Mouse (Mus musculus): ENCODE results near the gene Msh5. TPM values are rescaled to one million over a fixed set of nuclear protein-coding genes. Genes with fewer than 3 reads are reported as not detected.

The Msh5 gene
- total RNA-seq, 1 experiment: 2.7 TPM

DNA sequence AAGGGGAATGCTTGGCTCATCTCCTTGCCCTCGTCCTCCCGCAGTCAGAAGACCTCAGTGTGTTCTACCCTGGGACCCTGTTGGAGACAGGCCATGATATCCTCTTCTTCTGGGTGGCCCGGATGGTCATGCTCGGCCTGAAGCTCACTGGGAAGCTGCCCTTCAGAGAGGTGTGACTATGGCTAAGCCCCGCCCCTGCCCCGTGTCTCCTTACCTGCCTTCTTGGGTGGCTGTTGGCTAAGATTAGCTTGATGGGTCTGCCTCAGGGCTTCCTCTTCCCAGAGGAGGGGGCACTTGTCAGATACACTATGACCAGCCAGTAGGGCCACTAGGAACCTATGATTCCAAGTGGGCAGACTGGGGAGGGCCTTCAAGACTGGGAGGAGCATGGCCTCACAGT, 33.3 kb downstream of the Msh5 start:
- TF ChIP-seq ZC3H11A (IDR thresholded peaks at IDR 0.05; ENCODE audit: borderline replicate concordance, low read depth, low read length): no peak
- no peak for TF ChIP-seq ZNF384 (IDR thresholded peaks at IDR 0.05; ENCODE audit: low read depth, low read length)
- TF ChIP-seq HCFC1 (IDR thresholded peaks at IDR 0.05; ENCODE audit: borderline replicate concordance, insufficient read depth, low read length): no peak
- TF ChIP-seq MAFK (IDR thresholded peaks at IDR 0.05; ENCODE audit: insufficient read depth, low read depth, low read length): no peak
- no peak for TF ChIP-seq CHD2 (IDR thresholded peaks at IDR 0.05; ENCODE audit: low read depth, low read length)
- H3K27ac ChIP-seq (ENCODE audit: insufficient read depth, low read depth, low read length, poor library complexity, severe bottlenecking): no peak overlapping the region
- no peak overlapping the region for H3K9ac ChIP-seq (ENCODE audit: insufficient read depth, low read depth, low read length, poor library complexity, severe bottlenecking)
- peaks cover 79% of the 10 kb centered on the region for H3K36me3 ChIP-seq (ENCODE audit: control insufficient read depth, insufficient read depth, low read length, poor library complexity, severe bottlenecking)
- H3K4me1 ChIP-seq (ENCODE audit: control insufficient read depth in 2 of 2, insufficient read depth in 2 of 2, low read length in 2 of 2, poor library complexity in 1 of 2): peaks cover 0 to 8% of the 10 kb centered on the region in 2 experiments; a peak in 1 of 4 replicates
- DNase-seq (ENCODE audit: low read depth, low spot score): no peak
- in situ Hi-C loops (cut with MboI; ENCODE audit: low sequenced_read_pairs in 2 of 2, unreplicated experiment in 2 of 2): loop anchor here in 1 of 2 experiments (25.0 kb wide), 1 partner anchor 99 kb away; the partner anchor contains the start of genes Csnk2b, Gpank1, Ly6g5b and Ly6g5c
- H3K4me3 ChIP-seq (ENCODE audit: insufficient read depth in 1 of 2, low read depth in 1 of 2, low read length in 2 of 2, poor library complexity in 1 of 2, severe bottlenecking in 1 of 2): no peak overlapping the region
- H3K9me3 ChIP-seq (ENCODE audit: control insufficient read depth, insufficient read depth, low read depth, low read length): no peaks in the 10 kb centered on the region

DNA sequence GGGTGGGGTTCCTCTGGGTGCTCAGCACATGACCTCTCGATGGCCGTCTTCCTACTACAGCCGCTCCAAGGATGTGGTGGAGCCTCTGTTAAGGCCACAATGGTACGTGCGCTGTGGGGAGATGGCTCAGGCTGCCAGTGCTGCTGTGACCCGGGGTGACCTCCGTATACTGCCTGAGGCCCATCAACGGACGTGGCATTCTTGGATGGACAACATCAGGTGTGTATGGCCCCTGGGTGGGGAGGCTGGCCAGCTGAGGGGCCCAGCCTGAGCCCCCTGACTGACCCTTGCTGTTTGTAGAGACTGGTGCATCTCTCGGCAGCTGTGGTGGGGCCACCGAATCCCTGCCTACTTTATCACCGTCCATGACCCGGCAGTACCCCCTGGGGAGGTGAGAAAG, 34.1 kb downstream of the Msh5 start:
- no peak overlapping the region for H3K27ac ChIP-seq (ENCODE audit: insufficient read depth, low read depth, low read length, poor library complexity, severe bottlenecking)
- no peak overlapping the region for H3K4me3 ChIP-seq (ENCODE audit: insufficient read depth in 1 of 2, low read depth in 1 of 2, low read length in 2 of 2, poor library complexity in 1 of 2, severe bottlenecking in 1 of 2)
- peaks cover 84% of the 10 kb centered on the region for H3K36me3 ChIP-seq (ENCODE audit: control insufficient read depth, insufficient read depth, low read length, poor library complexity, severe bottlenecking)
- TF ChIP-seq HCFC1 (IDR thresholded peaks at IDR 0.05; ENCODE audit: borderline replicate concordance, insufficient read depth, low read length): no peak
- TF ChIP-seq MAFK (IDR thresholded peaks at IDR 0.05; ENCODE audit: insufficient read depth, low read depth, low read length): no peak
- TF ChIP-seq ZC3H11A (IDR thresholded peaks at IDR 0.05; ENCODE audit: borderline replicate concordance, low read depth, low read length): no peak
- TF ChIP-seq CHD2 (IDR thresholded peaks at IDR 0.05; ENCODE audit: low read depth, low read length): no peak
- TF ChIP-seq ZNF384 (IDR thresholded peaks at IDR 0.05; ENCODE audit: low read depth, low read length): no peak
- H3K4me1 ChIP-seq (ENCODE audit: control insufficient read depth in 2 of 2, insufficient read depth in 2 of 2, low read length in 2 of 2, poor library complexity in 1 of 2): peaks cover 0 to 8% of the 10 kb centered on the region in 2 experiments; a peak in 1 of 4 replicates
- H3K9me3 ChIP-seq (ENCODE audit: control insufficient read depth, insufficient read depth, low read depth, low read length): no peaks in the 10 kb centered on the region
- no peak for DNase-seq (ENCODE audit: low read depth, low spot score)
- no peak overlapping the region for H3K9ac ChIP-seq (ENCODE audit: insufficient read depth, low read depth, low read length, poor library complexity, severe bottlenecking)
- in situ Hi-C loops (cut with MboI; ENCODE audit: low sequenced_read_pairs in 2 of 2, unreplicated experiment in 2 of 2): loop anchor here in 1 of 2 experiments (25.0 kb wide), 1 partner anchor 100 kb away; the partner anchor contains the start of genes Csnk2b, Gpank1, Ly6g5b and Ly6g5c

DNA sequence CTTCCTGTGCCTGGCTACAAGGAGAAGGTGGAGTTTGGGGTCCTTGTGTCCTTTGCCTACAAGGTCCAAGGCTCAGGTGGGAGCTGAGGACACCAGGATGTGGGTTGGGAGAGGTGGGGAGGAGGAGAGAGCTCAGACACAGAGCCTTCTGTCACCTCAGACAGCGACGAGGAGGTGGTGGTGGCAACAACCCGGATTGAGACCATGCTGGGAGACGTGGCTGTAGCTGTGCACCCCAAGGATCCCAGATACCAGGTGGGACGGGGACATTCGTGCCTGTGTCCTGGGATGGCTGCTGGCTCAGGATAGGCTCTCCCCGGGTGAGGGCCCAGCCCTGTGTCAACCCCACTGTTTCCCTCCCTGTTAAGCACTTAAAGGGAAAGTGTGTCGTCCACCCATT, 35.1 kb downstream of the Msh5 start:
- Histone ChIP-seq H3K4me1 (ENCODE audit: control insufficient read depth in 2 of 2, insufficient read depth in 2 of 2, low read length in 2 of 2, poor library complexity in 1 of 2) (peaks cover 0 to 4% of the 10 kb centered on the region in 2 experiments; a peak in 1 of 4 replicates), H3K36me3 (ENCODE audit: control insufficient read depth, insufficient read depth, low read length, poor library complexity, severe bottlenecking) (peaks cover 83% of the 10 kb centered on the region), H3K4me3 (ENCODE audit: insufficient read depth in 1 of 2, low read depth in 1 of 2, low read length in 2 of 2, poor library complexity in 1 of 2, severe bottlenecking in 1 of 2) (no peak overlapping the region), H3K9ac (ENCODE audit: insufficient read depth, low read depth, low read length, poor library complexity, severe bottlenecking) (no peak overlapping the region), H3K9me3 (ENCODE audit: control insufficient read depth, insufficient read depth, low read depth, low read length) (no peaks in the 10 kb centered on the region), H3K27ac (ENCODE audit: insufficient read depth, low read depth, low read length, poor library complexity, severe bottlenecking) (no peak overlapping the region)
- no peak for DNase-seq (ENCODE audit: low read depth, low spot score)
- TF ChIP-seq ZC3H11A (IDR thresholded peaks at IDR 0.05; ENCODE audit: borderline replicate concordance, low read depth, low read length): no peak
- no peak for TF ChIP-seq ZNF384 (IDR thresholded peaks at IDR 0.05; ENCODE audit: low read depth, low read length)
- in situ Hi-C loops (cut with MboI; ENCODE audit: low sequenced_read_pairs in 2 of 2, unreplicated experiment in 2 of 2): loop anchor here in 1 of 2 experiments (25.0 kb wide), 1 partner anchor 101 kb away; the partner anchor contains the start of genes Csnk2b, Gpank1, Ly6g5b and Ly6g5c

DNA sequence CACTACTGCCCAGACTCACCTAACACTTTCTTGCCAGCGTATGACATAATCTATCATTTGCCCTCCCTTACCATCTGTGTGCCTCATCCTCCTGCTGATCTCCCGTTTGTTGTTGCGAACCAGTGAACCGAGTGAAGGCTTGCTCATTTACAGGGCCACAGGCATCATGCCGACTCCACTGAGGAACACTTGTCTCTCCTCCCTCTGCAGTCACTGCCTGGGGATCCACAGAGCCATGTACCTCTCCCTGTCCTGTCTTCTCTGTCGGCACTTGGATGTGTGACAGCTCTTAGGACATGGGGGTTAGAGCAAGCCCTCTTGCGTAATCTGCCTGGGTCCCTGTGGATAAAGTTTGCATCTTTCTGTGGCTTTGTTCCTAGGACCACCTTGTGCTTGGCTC, 37.0 kb downstream of the Msh5 start:
- TF ChIP-seq CHD2 (IDR thresholded peaks at IDR 0.05; ENCODE audit: low read depth, low read length) (no peak), MAFK (IDR thresholded peaks at IDR 0.05; ENCODE audit: insufficient read depth, low read depth, low read length) (no peak), ZNF384 (IDR thresholded peaks at IDR 0.05; ENCODE audit: low read depth, low read length) (no peak), HCFC1 (IDR thresholded peaks at IDR 0.05; ENCODE audit: borderline replicate concordance, insufficient read depth, low read length) (no peak), ZC3H11A (IDR thresholded peaks at IDR 0.05; ENCODE audit: borderline replicate concordance, low read depth, low read length) (no peak)
- peaks cover 78% of the 10 kb centered on the region for H3K36me3 ChIP-seq (ENCODE audit: control insufficient read depth, insufficient read depth, low read length, poor library complexity, severe bottlenecking)
- H3K27ac ChIP-seq (ENCODE audit: insufficient read depth, low read depth, low read length, poor library complexity, severe bottlenecking): no peak overlapping the region
- no peak for DNase-seq (ENCODE audit: low read depth, low spot score)
- no peak overlapping the region for H3K4me3 ChIP-seq (ENCODE audit: insufficient read depth in 1 of 2, low read depth in 1 of 2, low read length in 2 of 2, poor library complexity in 1 of 2, severe bottlenecking in 1 of 2)
- H3K9ac ChIP-seq (ENCODE audit: insufficient read depth, low read depth, low read length, poor library complexity, severe bottlenecking): no peak overlapping the region
- H3K9me3 ChIP-seq (ENCODE audit: control insufficient read depth, insufficient read depth, low read depth, low read length): no peaks in the 10 kb centered on the region
- peaks cover 0 to 4% of the 10 kb centered on the region in 2 experiments; a peak in 1 of 4 replicates for H3K4me1 ChIP-seq (ENCODE audit: control insufficient read depth in 2 of 2, insufficient read depth in 2 of 2, low read length in 2 of 2, poor library complexity in 1 of 2)
- in situ Hi-C loops (cut with MboI; ENCODE audit: low sequenced_read_pairs in 2 of 2, unreplicated experiment in 2 of 2): loop anchor here in 1 of 2 experiments (25.0 kb wide), 1 partner anchor 103 kb away; the partner anchor contains the start of genes Csnk2b, Gpank1, Ly6g5b and Ly6g5c
